Mouse (Mus musculus) neutrophil, adult 65 days (primary cell): ENCODE results near the gene Gm28102. TPM values are rescaled to one million over a fixed set of nuclear protein-coding genes. Genes with fewer than 3 reads are reported as not detected.

ENCODE experiments used
- total RNA-seq: library from RNA; stranded (reverse); gene quantifications from 2 replicates; pipeline ENCODE4 v1.2.4, GENCODE M21; 2023

Gm28102 gene
- total RNA-seq: not detected in 2 replicates

DNA sequence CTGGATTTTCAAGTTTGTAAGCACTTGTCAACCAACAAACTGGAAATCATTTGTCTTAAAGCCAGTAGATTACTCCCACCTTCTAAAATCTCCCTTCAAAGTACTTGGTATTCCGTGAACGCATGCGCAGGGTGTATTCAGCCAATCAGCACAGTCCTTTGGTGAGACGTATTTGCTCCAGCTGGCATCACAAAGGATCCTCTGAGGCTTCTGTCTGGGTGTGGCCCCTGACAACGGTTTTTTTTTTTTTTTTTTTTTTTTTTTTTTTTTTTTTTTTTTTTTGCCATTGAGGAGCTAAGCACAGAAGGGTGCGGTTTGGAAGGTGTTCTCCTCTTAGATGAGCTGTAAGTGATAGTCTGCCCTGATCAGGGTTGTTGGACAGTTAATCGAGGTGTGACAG lies at the start of gene Gm28102:
Gene Gm28102 (plus strand): TSS at position 301 of the 400 bp plus-strand sequence.

